Mouse (Mus musculus) adrenal gland, adult (tissue): ENCODE measurements around the gene Polr2b.

Source experiments
- DNase-seq, 2 experiments: peaks; one replicate each; pipeline ENCODE4 v3.0.0; 2022 to 2023; ENCODE audit warnings: low spot score in 1 of 2; ENCODE audit not compliant: inconsistent age in 2 of 2

Gene Polr2b

GRCm38 (mm10) chr5:77385900-77386595 lies 76.1 kb downstream of the Polr2b start:
- no peak for DNase-seq

GRCm38 (mm10) chr5:77386596-77387413 lies 76.9 kb downstream of the Polr2b start:
- peak in 1 of 2 experiments; percentile 68 for DNase-seq

GRCm38 (mm10) chr5:77387414-77387704 lies 77.4 kb downstream of the Polr2b start:
- peak in 1 of 2 experiments; percentile 77 for DNase-seq

GRCm38 (mm10) chr5:77388359-77388758 lies 78.4 kb downstream of the Polr2b start:
- DNase-seq = no peak

GRCm38 (mm10) chr5:77390272-77390671 lies 80.3 kb downstream of the Polr2b start:
- DNase-seq = no peak

GRCm38 (mm10) chr5:77393094-77393619 lies 83.2 kb downstream of the Polr2b start:
- no peak for DNase-seq

GRCm38 (mm10) chr5:77393990-77394618 lies 84.2 kb downstream of the Polr2b start:
- peak; percentile 37 to 73 for DNase-seq

GRCm38 (mm10) chr5:77398285-77399057 lies 88.5 kb downstream of the Polr2b start:
- DNase-seq = no peak
